Mouse (Mus musculus): ENCODE data around the gene Nrxn2. TPM values are rescaled to one million over a fixed set of nuclear protein-coding genes. Genes with fewer than 3 reads are reported as not detected.
A peak's percentile ranks its signal among the peaks of the same experiment; 100 is the strongest.

Nrxn2 gene
- total RNA-seq, 2 experiments from 2014 or later, result not detected

DNA sequence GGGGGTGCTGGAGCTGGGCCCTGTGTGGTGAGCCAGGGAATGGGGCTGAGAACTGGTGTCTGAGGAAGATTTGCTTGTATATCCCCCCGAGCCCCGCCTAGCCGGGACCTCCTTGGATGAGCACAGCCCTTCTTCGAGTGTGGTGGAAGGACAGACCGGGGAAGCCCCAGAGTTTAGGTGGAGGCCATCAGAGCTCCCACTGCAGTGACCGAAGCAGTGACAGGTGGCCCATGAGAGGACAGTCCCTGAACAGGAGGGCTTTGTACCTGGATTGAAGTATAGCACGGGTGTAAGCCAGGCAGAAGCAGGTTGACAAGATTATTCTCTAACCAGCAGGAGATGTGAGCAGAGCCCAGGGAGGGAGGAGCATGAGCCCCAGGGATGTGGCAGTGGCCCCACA lies 31.3 kb downstream of the Nrxn2 start:
- no peak for ATAC-seq (replicated peaks; ENCODE audit: poor library complexity)

DNA sequence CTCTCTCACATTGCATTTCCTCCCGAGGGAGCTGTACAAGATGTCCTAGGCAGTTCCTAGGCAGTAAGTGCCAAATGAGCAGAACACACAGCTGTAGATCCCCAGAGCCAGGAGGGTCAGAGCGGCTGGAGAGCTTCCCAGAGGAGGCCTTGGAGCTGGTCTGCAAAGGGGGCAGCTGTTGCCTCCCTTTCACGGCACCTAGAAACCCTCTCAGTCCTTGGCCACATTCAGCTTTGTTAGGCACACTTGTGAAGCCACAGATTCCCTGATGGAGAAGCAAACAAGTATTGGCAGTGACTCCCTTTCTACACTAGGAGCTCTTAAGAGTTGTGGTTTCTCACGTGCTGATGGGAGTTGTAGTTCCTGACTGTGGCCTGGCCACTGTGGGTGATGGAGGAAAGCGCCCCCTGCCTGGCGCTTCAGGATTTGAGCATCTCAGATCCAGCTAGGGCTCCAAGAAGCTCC lies 33.5 kb downstream of the Nrxn2 start:
- peak; percentile 86 for ATAC-seq (replicated peaks; ENCODE audit: poor library complexity)

DNA sequence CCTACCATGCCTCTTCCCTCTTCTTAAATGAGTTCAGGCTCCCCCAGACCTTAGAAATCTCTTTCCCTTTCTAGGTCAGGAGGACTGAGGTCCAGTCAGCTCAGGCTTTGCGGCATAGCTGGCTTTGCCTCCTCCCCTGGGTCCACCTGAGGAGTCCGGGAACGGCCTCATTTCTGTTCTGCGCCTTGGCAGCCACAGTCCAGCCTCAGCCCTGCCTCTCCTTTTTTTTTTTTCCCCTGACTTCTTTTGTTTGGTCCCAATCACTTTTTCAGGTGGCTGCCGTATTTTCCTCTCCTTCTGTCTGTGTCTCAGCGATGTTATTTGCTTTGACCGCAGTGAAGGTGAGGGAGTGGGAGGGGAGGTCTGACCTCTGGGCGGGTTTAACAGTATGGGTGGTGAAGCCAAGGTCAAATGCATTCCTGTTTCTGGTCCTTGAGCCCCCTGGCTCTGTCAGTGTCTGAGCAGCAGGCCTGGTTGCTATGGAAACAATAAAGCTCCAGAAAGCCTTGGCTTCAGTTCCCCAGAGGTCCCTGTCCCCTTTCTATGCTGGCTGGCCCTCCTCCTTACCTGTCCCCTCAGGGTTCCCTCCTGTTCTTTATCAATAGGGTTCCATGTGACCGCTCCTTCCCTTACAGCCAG lies 34.3 kb downstream of the Nrxn2 start:
- no peak for ATAC-seq (replicated peaks; ENCODE audit: poor library complexity)

DNA sequence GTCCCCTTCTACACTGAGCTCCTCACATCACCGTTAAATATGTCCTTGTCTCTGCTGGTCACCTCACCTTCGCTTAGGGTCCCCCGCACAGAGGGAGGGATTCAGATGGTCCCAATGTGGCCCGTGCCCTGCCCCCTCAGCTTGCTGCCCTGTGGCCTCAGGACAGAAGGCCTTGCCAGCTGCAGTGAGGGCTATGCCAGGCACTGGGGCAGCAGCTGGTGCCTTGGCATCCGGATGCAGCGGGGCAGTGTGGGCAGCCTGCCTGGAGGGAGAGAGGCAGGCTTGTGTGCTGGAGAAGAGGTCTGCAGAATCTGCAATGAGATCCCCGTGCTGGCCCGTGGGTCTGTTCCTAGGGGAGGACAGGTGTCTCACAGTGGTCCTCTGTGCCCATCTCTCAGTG lies 34.8 kb downstream of the Nrxn2 start:
- ATAC-seq (replicated peaks; ENCODE audit: poor library complexity), result no peak

DNA sequence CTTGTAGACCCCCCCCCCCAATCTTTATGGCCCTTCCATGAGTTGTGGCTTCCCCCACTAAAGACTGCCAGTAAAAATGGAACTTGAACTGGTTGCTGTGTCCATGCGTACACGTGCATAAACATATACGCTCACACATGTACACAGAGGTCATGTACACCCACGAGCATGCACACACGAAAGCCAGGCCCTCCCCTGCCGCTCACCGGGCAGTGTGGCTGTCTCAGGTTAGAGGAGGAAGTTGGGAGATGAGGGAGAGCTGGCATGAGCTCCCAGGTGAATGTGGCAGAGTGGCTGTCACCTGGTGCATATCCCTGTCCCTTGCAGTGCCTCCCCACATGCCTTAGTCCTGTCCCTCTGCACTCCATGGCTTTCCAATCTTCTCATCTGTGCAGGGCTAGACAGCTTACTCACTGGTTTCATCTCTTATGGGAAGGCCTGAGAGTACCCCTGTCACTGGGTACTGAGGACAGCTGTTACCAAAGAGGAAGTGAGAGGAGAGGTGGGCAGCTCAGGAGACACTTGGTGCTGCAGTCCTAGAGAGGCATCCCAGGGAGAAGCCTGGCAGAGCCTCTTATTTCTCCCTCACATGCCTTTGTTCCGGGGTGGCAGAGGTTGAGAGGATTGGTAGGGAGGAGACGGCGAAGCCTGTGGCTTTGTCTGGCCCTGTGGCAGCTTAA lies 35.6 kb downstream of the Nrxn2 start:
- peak; percentile 49 for ATAC-seq (replicated peaks; ENCODE audit: poor library complexity)

DNA sequence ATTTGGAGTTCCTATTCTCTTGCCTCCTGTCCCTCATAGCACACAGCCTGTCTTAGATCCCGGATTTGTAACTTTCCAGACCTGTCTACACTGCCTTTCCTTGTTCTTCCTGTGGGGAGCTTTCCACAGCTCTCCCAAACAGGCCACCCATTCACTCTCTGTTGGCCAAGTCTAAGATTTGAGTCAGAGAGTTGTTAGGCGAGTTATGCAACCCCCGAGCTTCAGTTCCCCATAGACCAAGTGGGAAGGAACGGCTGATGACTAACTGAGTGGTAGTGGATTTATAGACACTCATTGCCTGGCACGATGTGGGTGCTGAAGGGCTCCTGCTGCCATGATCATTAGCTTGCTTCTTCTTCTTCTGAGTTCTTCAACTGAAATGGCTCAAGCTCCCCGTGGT lies 41.0 kb downstream of the Nrxn2 start:
- ATAC-seq (replicated peaks; ENCODE audit: poor library complexity), result peak; percentile 72

DNA sequence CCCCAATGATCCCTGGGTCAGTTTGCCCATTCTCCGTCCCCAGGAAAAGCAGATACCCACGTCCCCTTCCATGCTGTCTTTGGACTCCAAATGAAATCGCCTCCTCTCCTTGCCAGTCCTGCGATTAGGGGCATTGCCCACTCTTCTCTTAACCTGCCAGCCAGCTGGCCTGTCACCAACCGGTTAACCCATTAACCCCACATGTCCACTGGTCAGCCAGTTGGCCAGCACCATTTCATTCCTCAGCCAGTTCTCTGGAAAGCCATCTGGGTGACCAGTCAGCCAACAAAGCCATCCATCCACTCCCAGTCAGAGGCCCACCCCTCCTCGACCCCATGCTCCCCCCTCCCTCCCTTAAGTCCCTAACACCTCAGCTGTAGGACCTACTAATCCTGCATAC lies 44.3 kb downstream of the Nrxn2 start:
- no peak for ATAC-seq (replicated peaks; ENCODE audit: poor library complexity)

DNA sequence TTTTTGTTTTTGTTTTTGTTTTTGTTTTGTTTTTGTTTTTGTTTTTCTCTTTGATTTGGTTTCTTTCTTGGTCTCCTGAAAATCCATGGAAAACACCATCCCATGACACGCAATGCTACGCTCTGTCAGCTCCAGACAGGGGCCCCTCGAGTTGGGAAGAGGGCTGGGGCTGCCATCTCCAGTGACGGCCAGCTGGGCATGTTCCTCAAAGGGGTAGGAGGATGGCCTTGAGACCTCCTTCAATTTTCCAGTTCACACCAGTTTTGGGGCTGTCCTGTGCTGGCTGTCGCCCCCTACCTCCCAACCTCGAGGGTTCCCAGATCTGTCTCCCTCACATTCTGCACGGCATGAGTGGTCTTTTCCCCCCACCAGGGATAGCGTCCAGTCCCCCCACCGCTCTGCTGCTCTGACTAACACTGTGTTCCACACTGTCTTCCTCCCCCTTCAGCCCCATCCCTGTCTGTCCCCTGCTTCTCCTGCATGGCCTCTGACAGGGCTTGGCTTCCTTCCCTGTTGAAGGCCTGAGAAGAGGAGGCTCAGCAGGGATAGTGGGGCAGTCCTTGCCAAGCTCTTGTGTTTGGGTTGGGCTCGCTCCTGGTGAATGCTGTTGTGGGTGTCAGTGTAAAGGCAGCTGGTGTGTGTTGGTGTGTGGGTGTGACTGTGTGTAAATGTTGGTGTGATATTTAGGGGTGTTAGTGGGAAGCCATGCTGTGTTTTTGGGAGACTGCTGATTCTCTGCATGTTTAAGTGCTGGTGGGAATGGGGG lies 46.0 kb downstream of the Nrxn2 start:
- ATAC-seq (replicated peaks; ENCODE audit: poor library complexity), result no peak

DNA sequence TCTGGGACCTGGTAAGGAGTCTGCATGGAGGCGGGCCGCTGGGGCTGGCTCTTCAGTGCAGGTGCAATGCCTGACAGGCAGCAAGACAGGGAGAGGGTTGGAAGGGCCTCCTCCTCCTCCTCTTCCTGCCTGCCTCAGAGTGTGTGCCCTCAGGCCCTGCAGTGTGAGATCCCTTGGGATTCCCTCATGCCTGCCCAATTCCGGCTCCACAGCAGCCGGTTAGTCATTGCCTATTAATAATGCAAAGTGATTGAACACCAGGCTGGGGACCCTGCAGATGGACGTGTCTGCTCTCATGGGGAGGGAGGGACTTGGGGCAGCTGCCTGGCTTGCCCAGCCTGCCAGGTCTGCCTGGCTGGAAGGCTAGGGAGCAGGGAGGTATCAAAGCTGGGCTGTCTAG lies 46.6 kb downstream of the Nrxn2 start:
- ATAC-seq (replicated peaks; ENCODE audit: poor library complexity), result no peak

DNA sequence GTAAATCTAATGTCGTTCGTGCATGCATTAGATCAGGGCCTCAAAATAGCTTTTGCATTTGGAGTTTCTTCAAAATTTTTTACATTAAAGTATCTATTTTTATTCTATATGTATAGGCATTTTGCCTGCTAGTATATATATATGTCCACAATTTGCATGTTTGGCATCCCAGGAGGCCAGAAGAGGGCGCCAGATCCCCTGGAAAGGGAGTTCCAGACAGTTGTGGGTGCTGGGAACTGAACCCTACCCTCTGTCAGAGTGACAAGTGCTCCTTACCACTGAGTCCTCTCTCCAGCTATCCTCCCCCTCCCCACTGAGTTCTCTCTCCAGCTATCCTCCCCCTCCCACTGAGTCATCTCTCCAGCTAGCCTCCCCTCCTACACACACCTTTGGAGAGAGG lies 48.4 kb downstream of the Nrxn2 start:
- ATAC-seq (replicated peaks; ENCODE audit: poor library complexity), result no peak

DNA sequence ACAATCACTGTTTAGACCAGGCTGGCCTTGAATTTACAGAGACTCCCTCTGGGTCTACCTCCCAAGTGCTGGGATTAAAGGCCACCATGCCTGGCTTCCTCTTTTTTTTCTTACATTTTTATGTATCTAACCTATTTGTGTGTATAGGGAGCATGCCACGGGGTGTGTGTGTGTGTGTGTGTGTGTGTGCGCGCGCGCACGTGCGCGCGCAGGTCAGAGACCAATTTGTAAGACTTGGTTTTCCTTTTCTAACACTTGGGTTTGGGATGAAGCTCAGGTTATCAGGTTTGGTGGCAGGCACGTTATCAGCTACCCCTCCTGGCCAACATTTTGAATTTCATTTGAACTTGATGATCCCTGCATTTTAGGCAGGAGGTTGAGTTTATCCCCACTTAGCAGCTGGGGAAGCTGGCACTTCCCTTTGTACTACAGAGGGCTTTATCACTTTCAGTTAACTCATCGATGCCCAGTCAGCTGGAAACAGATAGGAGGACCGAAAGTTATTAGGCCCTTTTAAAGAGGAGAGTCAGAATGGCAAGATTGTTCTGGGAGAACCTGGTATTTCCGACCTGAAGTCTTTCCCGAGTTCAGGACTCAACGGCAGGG lies 48.9 kb downstream of the Nrxn2 start:
- no peak for ATAC-seq (replicated peaks; ENCODE audit: poor library complexity)

DNA sequence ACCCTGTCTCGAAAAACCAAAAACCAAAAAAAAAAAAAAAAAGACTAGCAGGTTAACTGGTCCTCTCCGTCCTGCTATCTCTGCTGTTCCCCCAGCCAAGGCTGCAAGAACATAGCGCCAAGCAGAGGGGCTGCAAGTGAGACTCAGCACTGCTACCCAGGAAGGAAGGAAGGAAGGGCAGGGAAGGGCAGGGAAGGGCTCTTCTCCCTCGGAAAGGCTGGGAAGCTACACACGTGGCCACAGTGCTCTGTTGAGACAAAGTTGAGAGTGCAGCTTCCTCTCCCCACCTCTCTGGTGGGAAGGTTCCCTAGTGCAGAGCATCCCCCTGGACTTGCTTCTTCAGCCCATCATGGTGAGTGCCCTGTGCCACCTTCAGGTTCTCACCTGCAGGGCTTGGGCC lies 53.1 kb downstream of the Nrxn2 start:
- ATAC-seq (replicated peaks; ENCODE audit: poor library complexity), result no peak

DNA sequence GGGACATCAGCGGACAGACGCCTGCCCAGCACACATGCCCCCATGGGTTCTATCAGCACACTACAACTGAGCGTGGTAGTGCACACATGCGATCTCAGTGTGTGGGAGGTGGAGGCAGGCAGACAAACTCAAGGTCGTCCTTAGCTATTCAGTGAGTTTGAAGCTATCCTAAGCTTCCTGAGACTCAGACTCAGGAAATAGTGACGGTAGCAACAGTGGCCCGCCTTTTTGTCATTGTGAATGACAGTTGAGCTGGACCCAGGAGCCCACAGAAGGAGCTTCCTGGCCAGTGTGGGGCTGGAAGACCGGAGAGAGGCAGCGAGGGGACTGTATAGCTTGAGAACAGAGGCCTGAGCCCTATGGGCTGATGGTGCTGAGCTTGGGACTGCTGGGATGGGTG lies 54.3 kb downstream of the Nrxn2 start:
- no peak for ATAC-seq (replicated peaks; ENCODE audit: poor library complexity)

DNA sequence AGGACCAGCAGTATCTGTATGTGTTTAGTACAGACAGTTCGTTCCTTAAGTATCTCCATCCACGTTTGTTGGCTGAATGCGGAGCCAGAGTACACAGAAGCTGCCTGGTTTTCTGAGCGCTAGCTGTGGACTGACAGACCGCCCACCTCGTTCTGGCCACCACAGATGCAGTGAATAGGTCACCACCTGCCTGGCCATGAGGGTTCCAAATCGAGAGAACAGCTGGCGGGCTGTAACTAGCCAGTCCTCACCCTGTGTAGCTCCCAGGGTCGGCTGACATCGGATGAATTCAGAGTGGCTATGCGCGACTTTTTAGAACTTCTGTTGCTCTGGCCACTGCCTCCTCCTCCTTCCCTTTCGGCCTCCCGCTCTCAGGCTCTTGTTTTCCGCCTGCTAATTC lies 56.2 kb downstream of the Nrxn2 start:
- no peak for ATAC-seq (replicated peaks; ENCODE audit: poor library complexity)

DNA sequence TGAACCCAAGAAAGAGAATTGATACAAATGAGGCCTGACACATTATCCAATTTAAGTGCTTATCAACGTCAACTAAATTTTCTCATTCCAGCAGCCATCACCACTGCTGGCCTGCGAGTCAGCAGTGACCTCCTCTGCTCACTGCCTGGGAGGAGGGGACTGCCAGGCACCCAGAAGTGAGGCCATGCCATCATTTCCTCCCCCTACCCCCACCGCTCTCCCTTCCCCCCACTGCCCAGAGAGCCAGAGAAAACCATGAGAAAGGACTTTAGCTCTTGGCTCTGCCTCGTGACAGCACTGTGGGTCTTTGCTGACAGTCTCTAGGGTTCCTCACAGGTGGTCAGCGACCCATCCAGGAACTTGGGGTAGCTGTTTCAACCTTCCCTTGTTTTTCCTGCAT lies 56.6 kb downstream of the Nrxn2 start:
- ATAC-seq (replicated peaks; ENCODE audit: poor library complexity), result peak; percentile 37; the same call in 1 of the 2 replicates

DNA sequence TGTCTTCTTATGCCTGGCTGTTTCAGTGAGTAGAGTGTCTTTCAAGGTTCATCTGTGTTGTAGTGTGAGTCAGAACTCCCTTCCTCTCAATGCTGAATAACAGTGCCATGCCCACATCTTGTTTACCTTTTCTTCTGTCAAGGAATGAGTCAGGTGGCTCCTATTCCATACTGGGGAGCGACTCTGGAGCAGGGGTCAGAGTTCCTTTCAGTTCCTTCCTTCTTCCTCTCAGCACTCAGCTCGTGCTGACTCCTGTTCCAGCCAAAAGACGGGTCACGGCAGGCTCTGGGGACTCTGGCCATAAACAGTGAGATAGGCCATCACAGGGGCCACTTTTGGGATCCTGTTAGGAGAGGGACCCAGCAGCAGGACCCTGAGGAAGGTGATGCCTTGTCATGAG lies 58.5 kb downstream of the Nrxn2 start:
- ATAC-seq (replicated peaks; ENCODE audit: poor library complexity), result no peak

DNA sequence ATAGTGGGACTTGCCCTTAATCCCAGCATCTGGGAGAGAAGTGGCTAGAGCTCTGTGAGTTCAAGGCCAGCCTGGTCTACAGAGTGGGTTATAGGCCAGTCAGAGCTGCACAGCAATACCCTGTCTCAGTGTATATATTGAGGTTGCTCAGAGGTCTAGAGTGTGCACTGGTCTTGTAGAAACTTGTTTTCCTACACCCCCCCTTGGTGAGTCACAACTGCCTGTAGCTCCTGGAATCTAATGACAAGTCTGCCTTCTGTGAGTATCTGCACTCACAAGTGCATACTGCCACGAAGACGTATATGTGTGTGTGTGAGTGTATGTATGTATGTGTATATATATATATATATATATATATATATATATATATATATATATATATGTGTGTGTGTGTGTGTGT lies 60.0 kb downstream of the Nrxn2 start:
- no peak for ATAC-seq (replicated peaks; ENCODE audit: poor library complexity)

DNA sequence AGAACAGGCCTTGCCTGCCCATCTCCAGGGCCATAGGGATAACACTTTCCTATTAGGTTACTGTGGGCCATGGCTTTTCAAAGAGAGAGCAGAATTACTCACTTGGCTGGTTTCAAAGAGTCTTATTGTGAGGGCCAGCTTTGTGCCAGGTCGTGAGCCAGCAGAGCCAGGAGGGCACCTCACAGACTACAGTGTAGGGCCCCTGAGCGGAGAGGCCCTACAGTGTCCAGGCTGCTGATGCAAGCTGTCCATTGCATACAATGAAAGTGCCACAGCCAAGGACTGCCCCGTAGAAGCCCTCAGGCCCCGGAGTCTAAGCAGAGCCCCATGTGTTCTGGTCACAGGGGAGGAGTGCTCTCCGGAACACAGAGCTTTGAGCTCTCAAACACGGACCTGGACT lies 64.4 kb downstream of the Nrxn2 start:
- ATAC-seq (replicated peaks; ENCODE audit: poor library complexity), result no peak

DNA sequence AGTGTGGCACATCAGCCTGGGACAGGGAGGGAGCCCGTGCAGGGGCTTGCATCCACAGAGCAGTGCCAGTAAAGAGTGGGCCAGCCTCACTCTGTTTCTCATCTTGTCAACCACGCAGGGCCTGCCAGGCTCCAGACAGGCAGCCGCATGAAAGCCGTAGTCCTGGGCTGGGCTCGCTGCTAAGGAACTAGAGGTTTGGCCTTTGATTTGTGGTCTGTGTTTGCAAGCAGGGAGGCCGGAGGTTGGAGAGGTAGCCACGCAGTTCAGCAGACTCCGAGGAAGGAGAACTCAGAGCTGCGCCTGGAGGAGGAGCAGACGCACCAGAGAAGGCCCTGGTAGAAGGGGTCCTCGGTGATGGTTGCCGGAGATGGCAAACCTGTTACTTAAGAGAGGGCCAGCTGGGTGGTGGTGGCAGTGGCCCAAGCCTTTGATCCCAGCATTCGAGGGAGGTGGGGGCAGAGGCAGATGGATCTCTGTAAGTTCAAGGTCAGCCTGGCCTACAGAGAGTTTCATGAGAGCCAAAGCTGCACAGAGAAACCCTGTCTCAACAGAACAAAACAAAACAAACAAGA lies 66.6 kb downstream of the Nrxn2 start:
- no peak for ATAC-seq (replicated peaks; ENCODE audit: poor library complexity)

DNA sequence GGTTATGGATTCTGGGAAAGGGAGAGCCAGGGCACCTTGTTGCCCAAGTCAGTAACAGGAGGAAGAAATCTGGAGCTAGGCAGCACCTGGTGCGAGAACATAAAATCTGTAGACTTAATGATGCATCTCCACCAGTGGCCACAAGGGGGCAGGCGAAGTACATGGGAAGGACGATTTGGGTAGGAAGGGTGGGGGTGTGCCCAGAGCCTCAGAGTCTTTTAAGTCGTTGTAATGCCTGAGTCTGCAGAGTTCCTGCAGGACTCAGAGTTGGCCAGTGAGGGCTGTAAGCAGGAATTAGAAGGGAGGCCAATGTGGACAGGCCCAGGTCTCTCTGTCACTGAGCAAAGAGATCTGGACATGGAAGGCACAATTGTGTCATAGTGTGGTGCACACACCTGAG lies 70.5 kb downstream of the Nrxn2 start:
- peak; percentile 83 for ATAC-seq (replicated peaks; ENCODE audit: poor library complexity)

DNA sequence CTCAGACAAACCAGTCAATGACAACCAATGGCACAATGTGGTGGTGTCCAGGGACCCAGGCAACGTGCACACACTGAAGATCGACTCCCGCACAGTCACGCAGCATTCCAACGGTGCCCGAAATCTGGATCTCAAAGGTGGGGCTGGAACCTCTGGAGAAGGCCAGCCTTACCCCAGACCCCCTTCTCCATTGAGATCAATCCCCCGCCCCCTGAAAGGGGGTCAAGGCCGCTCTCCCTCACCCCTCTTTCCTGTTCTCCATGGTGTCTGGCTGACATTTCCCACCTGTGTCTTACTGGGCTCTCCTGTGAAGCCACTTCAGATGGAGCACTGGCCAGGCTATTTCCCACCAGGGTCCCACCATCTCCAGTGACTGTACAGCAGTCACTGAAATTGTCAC lies 73.0 kb downstream of the Nrxn2 start:
- ATAC-seq (replicated peaks; ENCODE audit: poor library complexity), result no peak

All from megakaryocyte progenitor cell, adult 5-6 weeks (primary cell).